Mouse (Mus musculus) kidney, adult 2 months (tissue): ENCODE measurements around the gene Cep63.

Experiments
- CTCF ChIP-seq: fragments of 200-500 bp; conservative IDR thresholded peaks from 2 replicates; pipeline ENCODE4 v1.5.1; 2011; ENCODE audit warnings: low read depth, mild to moderate bottlenecking, control low read depth, low read length, moderate library complexity, mixed read lengths; ENCODE audit not compliant: insufficient read depth, insufficient read length
- POLR2A ChIP-seq: fragments of 200-500 bp; IDR thresholded peaks from one replicate; pipeline ENCODE4 v1.6.1; 2011; ENCODE audit warnings: low read depth, low read length, control low read depth

GRCm38 (mm10) chr9:102621385-102621784 lies 4.9 kb downstream of the Cep63 start:
- TF ChIP-seq POLR2A: no peak
- TF ChIP-seq CTCF: no peak
